Mouse (Mus musculus) gastrocnemius, adult 8-10 months (tissue): ENCODE measurements around the gene Abhd10. TPM values are rescaled to one million over a fixed set of nuclear protein-coding genes. Genes with fewer than 3 reads are reported as not detected.
A peak's percentile ranks its signal among the peaks of the same experiment; 100 is the strongest.

ENCODE experiments used
- DNase-seq, 2 experiments: peaks; one replicate each; pipeline ENCODE4 v3.0.0; 2022; ENCODE audit warnings: low spot score in 2 of 2
- total RNA-seq, 4 experiments: library from RNA; stranded (reverse); gene quantifications; 2 replicates each; pipeline ENCODE4 v1.2.4; 2022

Gene Abhd10
- total RNA-seq: 10 to 100 TPM; 11.1 to 14.1 (median 13.0) TPM

DNA sequence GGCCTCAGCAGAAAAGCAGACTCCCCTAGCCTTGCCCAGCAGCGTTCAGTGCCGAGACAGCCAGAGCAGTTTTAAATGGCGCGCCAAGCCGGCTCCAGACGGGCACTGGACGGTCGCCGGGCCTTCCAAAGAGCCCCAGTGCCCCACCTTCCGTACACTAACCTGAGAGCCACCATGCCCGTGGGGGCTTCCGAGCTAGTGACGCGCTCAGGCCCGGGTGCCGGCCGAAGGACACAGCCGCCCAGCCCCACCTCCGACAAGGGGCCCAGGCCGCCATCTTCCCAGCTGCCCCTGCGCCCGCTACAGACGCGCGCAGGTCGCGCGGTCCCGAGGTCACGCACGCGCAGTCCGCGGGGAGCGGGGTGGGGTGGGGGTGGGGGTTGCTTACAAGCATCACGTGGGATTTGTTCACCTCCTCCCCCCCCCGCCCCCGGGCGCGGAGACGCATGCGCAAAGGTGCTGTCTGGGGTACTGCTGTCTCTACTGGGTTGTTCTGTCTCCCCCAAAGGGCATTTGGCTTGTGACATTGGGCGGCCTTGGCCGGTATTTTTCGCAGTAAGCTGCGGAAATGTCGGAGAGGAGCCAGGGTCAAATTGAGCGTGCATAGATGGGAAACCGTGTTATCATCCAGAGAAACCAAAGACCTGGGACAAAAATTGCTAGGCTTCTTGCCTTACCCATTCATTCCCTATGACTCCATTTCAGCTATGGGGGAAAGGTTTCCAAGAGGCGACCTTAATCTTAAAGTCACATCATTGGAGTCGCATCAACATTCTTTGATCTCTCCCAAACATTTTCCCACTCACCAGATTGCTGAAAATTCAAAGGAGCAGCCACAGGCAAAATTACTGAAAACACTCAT lies at the start of gene Abhd10:
Gene Abhd10 (minus strand): TSS at position 341 of the 862 bp plus-strand sequence.
- peak; percentile 91 to 92 for DNase-seq

DNA sequence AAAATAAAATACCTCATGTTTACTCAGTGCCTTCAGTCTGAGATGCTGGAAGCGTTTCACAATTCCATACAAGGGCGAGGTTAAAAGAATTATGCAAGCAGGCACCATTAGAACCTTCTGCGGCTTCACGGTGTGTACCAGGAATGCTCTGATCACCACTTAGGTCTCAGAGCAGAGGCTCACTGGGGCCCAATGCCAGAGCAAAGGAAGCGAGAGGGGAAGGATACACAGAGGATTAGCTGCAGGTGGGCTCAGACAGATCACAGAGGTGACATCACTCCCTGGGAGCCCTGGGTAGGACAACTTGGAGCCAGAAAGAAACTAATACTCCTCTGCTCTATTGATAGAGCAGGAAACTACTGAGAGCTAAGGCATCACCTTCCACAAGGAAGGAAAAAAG lies 48.5 kb upstream of the Abhd10 start:
- no peak for DNase-seq

DNA sequence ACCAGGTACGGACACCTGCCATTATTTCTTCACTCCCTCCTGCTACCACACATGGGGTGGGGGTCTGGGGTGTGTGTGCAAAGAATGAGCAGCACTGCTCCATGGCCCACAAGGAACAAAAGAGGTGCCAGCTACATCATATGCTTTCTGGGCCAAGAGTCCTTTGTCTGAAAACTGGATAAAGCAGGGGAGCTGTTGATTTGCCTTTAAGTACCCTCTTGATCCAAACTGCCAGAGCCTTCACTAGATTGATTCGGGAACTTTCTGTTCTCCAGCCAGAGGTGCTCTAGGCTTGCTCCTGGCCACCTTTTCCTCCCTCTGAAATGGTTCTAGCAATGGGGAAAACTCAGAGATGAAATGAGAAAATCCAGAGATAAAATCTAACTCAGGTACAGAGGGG lies 46.6 kb upstream of the Abhd10 start:
- no peak for DNase-seq

DNA sequence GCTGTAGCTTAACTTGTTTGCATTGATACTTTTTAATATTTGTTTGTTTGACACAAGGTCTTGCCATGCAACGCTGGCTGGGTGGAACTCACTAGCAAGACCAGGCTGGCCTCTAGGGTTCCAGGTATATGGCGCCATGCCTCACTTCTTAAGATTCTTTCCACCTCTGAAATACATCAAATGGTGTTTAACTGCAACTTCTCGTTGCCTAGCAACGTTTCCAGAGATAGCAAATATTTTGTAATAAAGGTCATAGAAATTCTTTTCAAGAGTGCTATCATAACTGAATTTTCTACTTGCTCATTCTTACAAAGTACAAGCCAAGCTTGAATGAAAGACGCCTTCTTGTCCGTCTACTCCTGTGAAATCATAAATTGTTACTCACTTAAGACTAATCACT lies 44.9 kb upstream of the Abhd10 start:
- no peak for DNase-seq

DNA sequence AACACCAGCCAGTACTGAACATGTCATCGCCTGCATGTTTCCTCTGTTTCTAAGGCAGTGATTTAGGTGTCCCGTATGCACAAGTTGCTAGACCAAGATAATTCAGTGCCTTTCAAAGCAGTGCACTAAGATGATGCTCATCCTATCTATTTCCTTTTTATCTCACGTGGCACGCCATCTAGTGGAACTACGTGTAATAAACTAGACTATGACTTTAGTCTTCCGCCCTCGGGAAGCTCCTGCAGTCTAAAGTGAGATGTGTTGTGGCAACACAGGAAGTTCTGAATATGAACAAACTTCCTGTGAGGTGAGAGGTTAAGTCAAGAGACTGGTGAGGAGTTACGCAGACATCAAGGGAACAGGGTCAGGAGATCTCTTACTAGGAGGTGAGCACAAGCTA lies 43.9 kb upstream of the Abhd10 start:
- DNase-seq: no peak

DNA sequence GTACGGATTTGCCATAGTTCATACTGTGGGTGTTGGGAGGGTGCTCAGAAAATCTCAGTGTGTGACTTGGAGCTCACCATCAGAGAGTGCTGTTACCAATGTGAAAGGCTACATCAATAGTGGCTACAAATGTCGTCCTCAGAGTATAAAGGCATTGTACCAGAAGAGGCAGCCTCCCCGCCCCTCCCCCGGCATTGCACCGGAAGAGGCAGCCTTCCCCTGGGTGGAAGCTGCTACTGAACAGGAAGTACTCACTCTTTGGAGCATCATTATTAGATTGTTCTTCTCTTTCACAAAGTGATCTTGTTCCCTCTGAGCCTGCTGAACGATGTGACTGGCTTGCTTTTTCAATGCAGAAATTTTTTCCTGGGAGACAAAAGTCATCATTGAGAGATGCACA lies 37.2 kb upstream of the Abhd10 start:
- no peak for DNase-seq

DNA sequence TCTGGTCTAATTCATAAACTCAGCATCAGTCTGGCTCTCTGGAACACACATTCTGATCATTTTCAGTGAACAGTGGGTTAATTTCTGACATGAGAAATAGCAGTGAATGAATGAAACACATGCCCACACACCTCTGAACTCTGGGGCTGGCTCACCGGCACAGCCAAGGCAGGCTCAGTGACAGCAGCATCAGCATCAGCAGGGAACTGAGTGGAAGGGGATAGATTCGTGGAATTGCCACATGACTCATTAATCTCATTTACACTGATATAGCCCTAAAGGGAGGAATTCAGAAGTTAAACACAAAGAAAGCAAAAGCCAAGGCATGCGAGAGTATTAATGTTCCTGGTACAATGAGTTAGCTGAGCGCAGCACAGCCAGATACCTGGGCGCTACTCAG lies 32.1 kb upstream of the Abhd10 start:
- no peak for DNase-seq

DNA sequence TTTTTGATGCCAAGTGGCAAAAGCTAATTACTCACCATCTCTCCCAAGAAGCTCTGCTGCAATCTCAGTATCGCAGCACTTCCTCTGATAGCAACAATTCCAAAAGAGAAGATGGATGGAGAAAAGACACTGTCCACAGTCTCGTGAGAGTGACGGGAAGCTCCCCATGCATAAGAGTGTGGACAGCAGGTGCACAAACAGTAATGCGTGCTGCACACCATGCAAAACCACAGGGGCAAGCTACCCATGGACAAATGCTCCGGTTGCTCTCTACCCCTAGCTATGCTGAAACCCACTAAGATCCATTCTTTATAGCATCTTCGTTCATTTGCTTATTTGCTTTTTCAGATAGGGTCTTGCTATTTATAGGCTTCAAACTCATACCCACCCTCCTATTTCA lies 28.2 kb upstream of the Abhd10 start:
- no peak for DNase-seq

DNA sequence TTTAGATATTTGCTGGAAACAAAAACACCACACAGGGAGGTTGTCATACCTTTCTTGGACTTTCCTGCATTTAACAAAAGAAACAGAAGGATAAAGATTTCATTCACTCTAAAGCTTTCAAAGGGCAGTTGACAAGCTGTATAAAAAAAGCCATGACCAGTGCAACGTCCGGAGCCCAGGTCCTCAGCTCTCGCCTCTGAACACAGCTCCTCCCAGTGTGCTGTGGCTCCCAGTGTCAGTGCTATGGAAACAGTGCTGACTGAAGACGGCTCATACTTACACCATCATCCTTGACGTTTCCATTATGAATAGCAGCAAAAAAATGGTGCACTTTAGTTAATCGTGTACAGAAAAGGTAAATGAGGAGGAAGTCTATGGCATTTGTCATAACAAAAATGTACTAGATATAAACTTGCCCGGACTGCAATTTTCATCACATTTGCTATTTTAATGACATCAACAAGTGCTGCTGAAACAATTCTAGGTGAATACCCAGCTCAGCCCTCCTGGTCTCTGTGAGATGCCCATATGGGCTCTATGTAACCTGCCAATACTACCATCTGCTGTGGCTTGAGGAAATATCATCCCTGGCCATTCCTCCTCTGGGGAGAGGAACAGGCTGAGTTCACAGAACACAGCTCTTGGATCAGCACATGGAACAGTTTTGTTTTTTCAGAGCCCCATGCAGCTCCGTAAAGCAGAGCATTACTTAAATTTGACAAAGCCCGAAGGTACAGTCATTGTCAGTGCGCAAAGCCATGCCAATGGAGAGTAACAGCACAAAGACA lies 25.3 kb upstream of the Abhd10 start:
- DNase-seq: no peak

DNA sequence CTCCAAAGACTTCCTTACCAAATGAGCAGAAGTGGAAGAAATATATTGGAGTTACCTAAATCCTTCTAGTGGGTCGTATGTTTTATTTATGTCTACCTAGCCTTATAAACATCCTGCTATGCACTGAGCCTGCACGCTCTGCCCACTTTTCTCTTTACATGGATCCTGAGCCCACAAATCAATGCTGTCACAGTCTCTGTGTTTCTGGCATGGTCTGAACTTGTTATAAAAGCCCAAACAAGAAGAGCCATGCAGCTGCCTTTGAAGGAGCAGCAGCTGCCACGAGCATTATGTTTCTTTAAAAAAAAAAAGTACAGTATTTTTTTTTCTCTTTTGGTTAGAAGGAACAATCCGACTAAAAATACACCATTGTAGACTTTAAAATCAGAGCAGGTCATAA lies 24.7 kb upstream of the Abhd10 start:
- no peak for DNase-seq

DNA sequence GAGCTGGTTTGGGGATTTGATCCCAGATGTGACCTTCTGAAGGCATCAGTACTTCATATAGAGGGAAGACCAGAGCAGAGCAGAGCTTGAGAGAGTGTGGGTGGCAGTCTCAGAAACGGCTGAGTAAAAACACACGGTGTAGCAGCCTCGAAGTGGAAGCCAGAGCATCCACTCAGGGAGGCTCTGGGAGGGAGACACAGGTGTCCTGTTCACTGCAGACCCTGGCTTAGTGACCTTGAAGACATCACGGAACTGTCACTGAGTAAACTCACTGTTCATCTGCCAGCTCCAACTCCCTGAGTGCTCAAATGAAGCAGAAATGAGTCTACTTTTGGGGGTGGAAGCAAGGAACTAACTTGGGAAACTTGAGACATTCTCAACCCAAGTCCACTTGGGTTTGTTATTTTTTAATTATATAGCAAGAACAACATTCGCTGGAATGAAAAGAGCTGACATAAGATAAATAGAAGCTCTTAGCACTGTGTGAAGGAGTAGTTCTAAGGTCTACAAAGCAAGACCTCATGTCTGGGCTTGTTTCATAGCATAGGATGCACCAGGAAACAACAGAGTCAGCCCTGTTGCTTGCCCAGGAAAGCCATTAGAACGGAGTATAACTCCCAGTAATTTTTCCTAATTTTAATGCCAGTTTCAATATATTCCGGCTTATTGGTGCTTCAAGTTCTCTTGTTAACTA lies 23.2 kb upstream of the Abhd10 start:
- DNase-seq: no peak

DNA sequence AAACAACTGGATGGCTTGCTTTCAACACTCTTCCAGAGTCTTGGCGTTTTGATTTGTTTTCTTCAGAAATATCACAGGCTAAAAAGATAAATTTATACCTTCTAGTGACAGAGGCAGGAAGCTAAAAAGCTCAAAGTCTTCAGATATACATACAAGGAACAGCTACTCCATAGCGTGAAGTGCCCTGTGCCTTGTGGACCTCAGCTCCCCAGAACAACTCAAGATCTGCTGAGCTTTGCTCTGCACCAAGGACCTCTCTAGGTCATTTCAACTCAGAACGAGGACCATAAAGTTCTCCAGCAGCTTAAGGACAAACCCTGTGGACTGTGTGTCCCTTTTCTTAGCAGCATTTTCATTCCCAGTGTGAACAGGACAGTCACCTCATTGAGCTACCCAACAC lies 22.3 kb upstream of the Abhd10 start:
- DNase-seq: no peak

DNA sequence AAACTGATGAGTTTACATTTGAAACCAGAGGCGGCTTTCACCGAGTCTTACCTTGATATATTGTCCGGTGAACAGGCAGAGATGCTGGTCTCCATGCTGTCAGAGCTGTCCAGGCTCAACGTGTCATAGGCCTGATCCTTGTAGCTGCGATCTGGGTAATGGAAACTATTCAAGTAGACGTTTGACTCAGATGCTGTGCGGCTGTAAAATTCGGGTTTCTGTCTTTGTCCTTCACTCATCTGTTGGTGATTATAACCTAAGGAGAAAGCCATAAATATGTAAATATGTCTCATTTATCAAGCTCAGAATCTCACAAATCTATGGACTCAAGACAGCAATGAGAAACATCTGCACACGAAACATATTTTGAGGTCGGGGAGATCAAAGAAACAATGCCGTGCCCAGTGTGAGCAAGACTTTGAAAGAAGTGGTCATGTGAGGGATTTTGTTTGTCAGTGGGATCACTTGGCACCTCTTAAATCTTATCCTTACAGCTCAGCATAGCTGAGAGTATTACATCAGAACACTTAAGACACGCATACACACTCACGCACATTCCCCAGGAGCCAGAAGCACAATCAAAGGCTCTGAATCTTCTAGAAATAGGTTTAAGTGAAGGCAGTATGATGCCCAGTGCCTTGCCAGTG lies 20.2 kb upstream of the Abhd10 start:
- DNase-seq: no peak

DNA sequence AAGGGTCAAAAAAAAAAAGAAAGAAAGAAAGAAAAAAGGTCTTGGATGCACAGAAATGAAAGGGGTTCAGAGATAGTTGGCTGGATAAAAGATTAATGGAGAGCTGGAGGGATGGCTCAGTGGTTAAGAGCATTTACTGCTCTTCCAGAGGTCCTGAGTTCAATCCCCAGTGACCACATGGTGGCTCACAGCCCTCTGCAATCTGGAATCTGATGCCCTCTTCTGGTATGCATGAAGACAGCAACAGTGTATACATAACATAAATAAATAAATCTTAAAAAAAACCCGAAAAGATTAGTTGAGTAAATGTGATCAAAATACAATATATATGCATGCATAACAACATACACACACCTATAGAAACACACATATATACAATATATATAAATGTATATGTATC lies 18.7 kb upstream of the Abhd10 start:
- DNase-seq: no peak

DNA sequence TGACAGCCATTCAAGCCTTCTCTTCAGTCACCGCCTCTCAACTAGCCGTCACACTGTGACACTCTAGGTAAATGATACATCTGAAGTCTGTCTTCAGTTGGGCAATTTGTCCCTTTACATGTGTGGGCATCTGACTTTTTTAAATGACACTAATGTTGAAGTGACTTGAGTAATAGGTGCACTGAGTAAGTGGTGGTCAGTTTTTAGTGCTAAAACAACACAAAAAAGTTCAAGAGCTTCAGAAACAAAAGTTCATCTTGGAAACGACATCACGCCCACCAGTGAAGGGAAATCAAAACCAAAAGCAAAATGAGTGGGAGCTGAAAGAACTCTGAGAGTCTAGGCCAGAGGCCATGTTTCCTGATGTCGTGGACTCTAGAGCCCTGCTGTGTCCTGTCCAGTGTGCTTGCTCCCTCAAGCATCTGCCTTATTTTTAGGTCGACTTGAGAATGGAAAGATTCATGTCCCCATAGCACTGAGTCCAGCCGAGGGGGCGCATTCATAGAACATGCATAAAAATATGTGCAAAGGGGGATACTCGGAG lies 16.0 kb upstream of the Abhd10 start:
- no peak for DNase-seq

DNA sequence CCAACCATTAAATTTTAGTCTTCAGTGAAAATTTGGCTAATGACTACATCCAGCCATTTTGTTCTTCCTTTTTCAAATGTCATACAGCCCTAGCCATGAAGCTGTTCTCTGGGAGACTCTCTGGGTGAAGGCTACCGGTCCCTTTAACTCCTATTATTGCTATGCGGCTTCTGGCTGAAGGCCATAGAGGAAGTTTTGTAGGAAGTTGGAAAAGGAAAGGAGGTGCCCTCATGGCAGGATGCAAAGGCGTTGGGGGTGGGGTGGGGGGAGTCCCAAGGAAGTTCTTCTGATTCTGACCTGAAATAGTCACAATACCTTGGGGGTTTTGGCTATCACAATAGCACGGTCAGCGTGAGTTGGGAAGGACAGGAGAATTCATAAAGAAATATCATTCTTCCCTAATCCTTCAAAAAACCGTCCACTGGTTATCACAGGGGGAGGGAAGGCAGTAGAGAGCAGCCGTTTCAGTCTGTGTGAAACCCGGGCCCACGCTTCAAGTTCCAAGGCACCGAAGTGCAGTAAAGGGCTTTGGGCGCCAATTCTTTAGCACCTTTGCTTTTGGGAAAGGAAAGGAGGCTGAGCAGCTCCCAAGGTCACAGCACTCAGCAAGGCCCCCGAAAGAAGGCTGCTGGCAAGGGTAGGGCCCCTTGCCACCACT lies 14.8 kb upstream of the Abhd10 start:
- DNase-seq: no peak

DNA sequence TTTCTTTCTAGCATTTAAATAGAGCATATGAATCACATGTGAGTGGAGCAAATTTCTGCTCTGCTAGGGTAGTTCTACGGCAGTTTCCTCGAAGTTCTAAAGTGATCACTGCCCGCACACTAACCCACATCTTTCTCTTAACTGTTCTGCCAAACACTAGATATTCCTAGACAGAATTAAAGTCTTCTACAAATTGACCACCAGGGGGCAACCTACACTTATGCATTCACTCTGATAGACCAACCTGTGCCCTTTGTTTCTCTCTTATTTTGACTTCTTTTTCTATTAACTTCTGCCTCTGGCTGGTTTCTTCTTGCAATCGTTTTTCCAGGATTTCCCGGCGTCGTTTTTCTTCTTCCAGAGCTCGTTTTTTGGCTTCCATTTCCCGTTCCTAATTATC lies 14.1 kb upstream of the Abhd10 start:
- DNase-seq: no peak

DNA sequence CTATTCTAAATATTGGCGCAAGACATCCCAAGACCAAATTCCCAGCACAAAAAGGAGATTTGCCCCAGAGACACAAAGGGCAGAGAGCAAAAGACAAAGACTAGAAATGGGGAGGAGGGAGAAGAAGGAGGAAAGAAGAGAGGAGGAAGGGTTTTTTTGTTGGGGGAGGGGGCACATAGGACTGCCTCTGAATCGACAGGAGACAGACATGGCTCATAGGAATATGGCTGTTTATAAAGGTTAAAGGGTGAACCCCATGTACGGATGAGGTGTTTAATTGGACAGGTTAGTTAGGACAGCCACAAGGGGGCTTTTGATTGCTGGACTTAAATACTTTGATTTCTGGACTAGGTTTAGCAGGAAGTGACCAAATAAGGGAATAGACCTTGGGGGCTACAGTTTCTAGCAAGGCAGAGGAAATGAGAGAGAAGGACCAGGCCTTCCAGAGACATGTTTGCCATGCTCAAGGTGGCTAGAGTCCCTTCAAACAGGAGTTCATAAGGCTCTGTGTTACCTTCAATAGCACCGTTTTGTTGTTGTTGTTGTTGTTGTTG lies 913 bp upstream of the Abhd10 start:
- no peak for DNase-seq

DNA sequence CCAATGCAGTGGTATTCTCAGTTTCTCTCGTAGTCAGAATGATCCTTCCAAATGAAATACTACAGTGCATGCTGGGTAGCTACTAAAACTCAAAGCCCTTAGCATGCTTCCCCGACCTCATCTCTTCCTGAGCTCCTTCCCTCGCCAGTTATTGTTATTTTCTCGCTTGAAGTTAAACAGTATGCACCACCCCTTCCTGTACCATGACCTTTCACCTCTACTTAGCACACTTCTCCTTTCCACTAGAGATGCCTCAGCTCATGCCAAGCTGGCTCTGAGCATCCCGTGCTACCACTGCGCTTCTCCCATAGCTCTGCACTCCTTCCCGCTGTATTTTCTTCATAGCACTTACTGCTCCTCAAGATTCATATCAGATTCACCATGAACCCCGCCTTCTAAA lies 4.9 kb downstream of the Abhd10 start:
- no peak for DNase-seq

DNA sequence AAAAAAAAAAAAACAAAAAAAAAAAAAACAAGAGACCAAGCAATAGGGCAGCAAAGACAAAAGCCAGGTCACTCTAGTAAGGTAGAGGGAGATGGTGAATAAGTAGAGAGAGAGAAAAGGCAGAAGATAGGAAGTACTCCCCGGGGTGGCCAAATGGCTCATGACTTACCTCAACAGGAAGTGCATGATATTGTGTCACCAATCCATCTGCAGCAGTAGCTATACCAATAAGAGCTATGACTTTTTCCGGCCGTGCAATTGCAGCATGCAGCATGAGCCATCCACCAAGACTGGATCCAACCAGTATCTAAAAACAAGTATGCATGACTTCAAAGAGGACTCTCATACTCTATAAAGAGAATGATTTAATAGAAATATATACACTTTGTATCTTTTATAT lies 6.0 kb downstream of the Abhd10 start:
- DNase-seq: no peak

DNA sequence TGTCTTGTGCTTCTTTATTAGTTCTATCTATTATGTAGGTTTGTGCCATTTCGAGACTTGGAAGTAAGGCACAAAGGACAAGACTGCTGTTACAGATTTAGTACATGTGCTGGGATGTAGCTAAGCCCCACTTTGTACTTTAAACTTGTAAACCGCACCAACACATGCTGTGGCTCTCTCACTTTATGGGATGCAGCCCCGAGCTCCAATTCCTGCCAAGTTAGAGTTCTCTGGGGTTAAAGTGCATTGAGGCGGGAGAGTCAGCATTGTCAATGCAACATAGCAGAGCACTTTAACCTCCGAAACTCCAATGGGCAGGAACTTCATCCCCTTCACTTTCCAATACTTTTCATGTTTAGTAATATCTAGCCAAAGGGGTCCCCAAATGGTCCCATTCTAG lies 13.6 kb downstream of the Abhd10 start:
- no peak for DNase-seq
